ENCODE assay signal across 14 mouse cellular contexts in genomic region chr13:53095222-53095621, GRCm38 (mm10).
A peak's percentile ranks its signal among the peaks of the same experiment; 100 is the strongest.
DNase-seq lines count a peak whose midpoint lies in the region; ATAC-seq and TF ChIP-seq lines count a peak whose summit lies in the region.
"Had no signal": no experiment of that assay in that cellular context is flagged by ENCODE, and none has a peak within 500 bp of the region (broad histone marks: within the 10 kb centered on the region; RNA-seq: fewer than 3 reads in every experiment).

No protein-coding gene starts in this region.

- DNase-seq in CH12.LX (ENCODE audit: extremely low read depth) (no peak), NIH3T3 (ENCODE audit: low read depth) (peak; percentile 51)
- peak; percentile 80 for DNase-seq in embryonic facial prominence, embryonic 14.5 days (ENCODE audit: low spot score)
- no peak for DNase-seq in urinary bladder, adult 18-20 months (ENCODE audit: low spot score in 2 of 2)
- no peak for DNase-seq in ovary, adult 18-20 months (ENCODE audit: low spot score)
- DNase-seq: adrenal gland, postnatal 25 days; cerebellum, adult 8-10 months; gastrocnemius, postnatal 25 days; thymus, postnatal 36 days had no signal

- no peaks in the 10 kb centered on the region for H3K9me3 ChIP-seq in intestine, postnatal 0 days (ENCODE audit: control insufficient read depth)
- no peaks in the 10 kb centered on the region for H3K9me3 ChIP-seq in intestine, embryonic 16.5 days (ENCODE audit: control insufficient read depth, low read length)
- no peaks in the 10 kb centered on the region for H3K9me3 ChIP-seq in CH12.LX (replicated peaks; ENCODE audit: low read length)
- no peaks in the 10 kb centered on the region for H3K9me3 ChIP-seq in embryonic facial prominence, embryonic 14.5 days (ENCODE audit: control insufficient read depth, low read length)
- H3K9me3 ChIP-seq: intestine, embryonic 15.5 days; midbrain, embryonic 15.5 days had no signal

- no peaks in the 10 kb centered on the region for H3K4me1 ChIP-seq in intestine, postnatal 0 days (replicated peaks; ENCODE audit: control insufficient read depth, insufficient read depth, low read length)
- no peaks in the 10 kb centered on the region for H3K4me1 ChIP-seq in intestine, embryonic 16.5 days (ENCODE audit: control insufficient read depth, insufficient read depth, low read length)
- H3K4me1 ChIP-seq in CH12.LX (ENCODE audit: control insufficient read depth in 1 of 2, insufficient read depth in 2 of 2): peaks cover 2 to 19% of the 10 kb centered on the region in 2 experiments; a peak in 2 of 4 replicates
- H3K4me1 ChIP-seq in embryonic facial prominence, embryonic 14.5 days (ENCODE audit: control insufficient read depth, insufficient read depth, low read length): no peaks in the 10 kb centered on the region
- H3K4me1 ChIP-seq: intestine, embryonic 15.5 days had no signal

- no peak overlapping the region for H3K4me3 ChIP-seq in intestine, postnatal 0 days (ENCODE audit: low read depth, low read length)
- H3K4me3 ChIP-seq in intestine, embryonic 16.5 days (ENCODE audit: low read length): no peak overlapping the region
- no peak overlapping the region for H3K4me3 ChIP-seq in CH12.LX (replicated peaks in 1 of 3; ENCODE audit: low read depth in 2 of 3, low read length in 2 of 3, poor library complexity in 1 of 3)
- H3K4me3 ChIP-seq in embryonic facial prominence, embryonic 14.5 days (ENCODE audit: low read depth, low read length): no peak overlapping the region
- H3K4me3 ChIP-seq: erythroblast, embryonic 14.5 days; intestine, embryonic 15.5 days; midbrain, embryonic 15.5 days had no signal

- no peak; the same call in none of the 2 replicates for TF ChIP-seq RAD21 in CH12.LX (IDR thresholded peaks at IDR 0.05; ENCODE audit: low read depth, low read length)

- dilution Hi-C loops in CH12.LX (cut with MboI; ENCODE audit: extremely low pct_ligation_motif_present, extremely low pct_unique_long_range_greater_than_20kb, low sequenced_read_pairs): no loop called here

- no peak for TF ChIP-seq EP300 in CH12.LX (IDR thresholded peaks at IDR 0.05; ENCODE audit: low read length)

- H3K79me2 ChIP-seq in CH12.LX (replicated peaks; ENCODE audit: control insufficient read depth, extremely low read depth, insufficient read depth, poor library complexity, severe bottlenecking): no peaks in the 10 kb centered on the region

- no peaks in the 10 kb centered on the region; the same call in 1 of the 2 replicates for H3K27me3 ChIP-seq in intestine, postnatal 0 days (replicated peaks; ENCODE audit: control insufficient read depth, insufficient read depth, low read length)
- no peaks in the 10 kb centered on the region for H3K27me3 ChIP-seq in intestine, embryonic 16.5 days (replicated peaks; ENCODE audit: control insufficient read depth, insufficient read depth, low read length)
- peaks cover 5% of the 10 kb centered on the region for H3K27me3 ChIP-seq in CH12.LX (replicated peaks)
- 0 out of 2 replicates have a peak, but pooled peaks cover 4% of the 10 kb centered on the region for H3K27me3 ChIP-seq in embryonic facial prominence, embryonic 14.5 days (replicated peaks; ENCODE audit: control insufficient read depth, insufficient read depth, low read length)
- H3K27me3 ChIP-seq: intestine, embryonic 15.5 days had no signal

- H3K36me3 ChIP-seq in intestine, postnatal 0 days (ENCODE audit: control insufficient read depth, insufficient read depth): no peaks in the 10 kb centered on the region
- no peaks in the 10 kb centered on the region for H3K36me3 ChIP-seq in intestine, embryonic 16.5 days (ENCODE audit: control insufficient read depth, insufficient read depth, low read length)
- H3K36me3 ChIP-seq in CH12.LX (replicated peaks in 1 of 2; ENCODE audit: control insufficient read depth in 1 of 2, insufficient read depth in 1 of 2, low read length in 1 of 2): no peaks in the 10 kb centered on the region
- no peaks in the 10 kb centered on the region for H3K36me3 ChIP-seq in embryonic facial prominence, embryonic 14.5 days (ENCODE audit: control insufficient read depth, insufficient read depth, low read length)
- H3K36me3 ChIP-seq: intestine, embryonic 15.5 days; midbrain, embryonic 15.5 days had no signal

- TF ChIP-seq POLR2A in CH12.LX (IDR thresholded peaks at IDR 0.05; ENCODE audit: low read depth, low read length): no peak

- in situ Hi-C loops in CH12.LX (cut with MboI; ENCODE audit: low pct_ligation_motif_present, low pct_unique_long_range_greater_than_20kb, low sequenced_read_pairs): loop anchor here (5.0 to 10.0 kb wide), 6 partner anchors 80 to 1260 kb away; no protein-coding TSS in a partner anchor

- no peak overlapping the region for H3K27ac ChIP-seq in intestine, postnatal 0 days (ENCODE audit: low read depth, low read length)
- no peak overlapping the region for H3K27ac ChIP-seq in intestine, embryonic 16.5 days (ENCODE audit: low read length)
- H3K27ac ChIP-seq in CH12.LX (ENCODE audit: insufficient read depth, low read depth): no peak overlapping the region
- H3K27ac ChIP-seq in embryonic facial prominence, embryonic 14.5 days (replicated peaks; ENCODE audit: low read depth, low read length): no peak overlapping the region
- H3K27ac ChIP-seq: intestine, embryonic 15.5 days; midbrain, embryonic 15.5 days had no signal

- TF ChIP-seq CTCF in intestine, postnatal 0 days (IDR thresholded peaks at IDR 0.05; ENCODE audit: low read depth): peak; percentile 60
- peak in 1 of 2 experiments; percentile 30; a peak in 2 of 4 replicates for TF ChIP-seq CTCF in CH12.LX (conservative IDR thresholded peaks at IDR 0.05 in 1 of 2, IDR thresholded peaks at IDR 0.05 in 1 of 2; ENCODE audit: low read depth in 2 of 2, low read length in 2 of 2)

- H3K9ac ChIP-seq in intestine, postnatal 0 days (ENCODE audit: low read depth, low read length): no peak overlapping the region
- no peak overlapping the region for H3K9ac ChIP-seq in intestine, embryonic 16.5 days (ENCODE audit: low read depth, low read length)
- H3K9ac ChIP-seq in CH12.LX (ENCODE audit: insufficient read depth, low read depth): no peak overlapping the region
- H3K9ac ChIP-seq in embryonic facial prominence, embryonic 14.5 days (ENCODE audit: low read depth, low read length): no peak overlapping the region
- H3K9ac ChIP-seq: intestine, embryonic 15.5 days; midbrain, embryonic 15.5 days had no signal

- no peak for ATAC-seq in intestine, postnatal 0 days
- ATAC-seq in intestine, embryonic 16.5 days: no peak
- ATAC-seq in embryonic facial prominence, embryonic 14.5 days (ENCODE audit: low read depth): no peak
- ATAC-seq: intestine, embryonic 15.5 days; midbrain, embryonic 15.5 days had no signal

- 71% methylated on average over 17 of the region's 17 CpGs for WGBS in intestine, postnatal 0 days
- 68% methylated on average over 17 of the region's 17 CpGs for WGBS in intestine, embryonic 16.5 days
- WGBS in embryonic facial prominence, embryonic 14.5 days: 35% methylated on average over 17 of the region's 17 CpGs

- no peak overlapping the region; the same call in 1 of the 2 replicates for H3K4me2 ChIP-seq in intestine, postnatal 0 days (replicated peaks; ENCODE audit: low read depth)
- no peak overlapping the region for H3K4me2 ChIP-seq in intestine, embryonic 16.5 days (ENCODE audit: low read depth, low read length)
- H3K4me2 ChIP-seq in CH12.LX (ENCODE audit: insufficient read depth, low read depth, poor library complexity, severe bottlenecking): no peak overlapping the region
- H3K4me2 ChIP-seq in embryonic facial prominence, embryonic 14.5 days (ENCODE audit: low read depth, low read length): no peak overlapping the region
- H3K4me2 ChIP-seq: intestine, embryonic 15.5 days; midbrain, embryonic 15.5 days had no signal

TF ChIP-seq in CH12.LX, 34 proteins besides CTCF, POLR2A, EP300 and RAD21:
- TF ChIP-seq RCOR1 (conservative IDR thresholded peaks at IDR 0.05; ENCODE audit: low read depth, low read length) (no peak), MEF2A (IDR thresholded peaks at IDR 0.05; ENCODE audit: borderline replicate concordance, low read depth, low read length) (no peak), SIN3A (IDR thresholded peaks at IDR 0.05; ENCODE audit: low read length) (no peak), SMC3 (IDR thresholded peaks at IDR 0.05; ENCODE audit: low read depth, low read length) (peak; percentile 30), ZC3H11A (IDR thresholded peaks at IDR 0.05; ENCODE audit: low read depth, low read length) (no peak), ELF1 (IDR thresholded peaks at IDR 0.05; ENCODE audit: low read depth, low read length) (0 out of 2 replicates have a peak, but pooled peaks have one; percentile 10)

Comparison
In these comparisons a context has a peak if more than half of its experiments do, and no peak if none do; other contexts are left out.
1. DNase-seq: peak in NIH3T3 (single experiment) and embryonic facial prominence, embryonic 14.5 days (single experiment); none in CH12.LX (single experiment), urinary bladder, adult 18-20 months (0 of 2) and ovary, adult 18-20 months (single experiment).